Comparison of ENCODE assay signal across 15 mouse cellular contexts in genomic region chr12:109799395-109799794, GRCm38 (mm10).
"Had no signal": no experiment of that assay in that cellular context is flagged by ENCODE, and none has a peak within 500 bp of the region (broad histone marks: within the 10 kb centered on the region; RNA-seq: fewer than 3 reads in every experiment).

No protein-coding gene starts in this region.

- H3K27ac ChIP-seq: limb, embryonic 10.5 days; limb, embryonic 13.5 days; liver, embryonic 14.5 days; macrophage; midbrain, embryonic 12.5 days; midbrain, embryonic 15.5 days; neural tube, embryonic 13.5 days had no signal

- H3K4me3 ChIP-seq: limb, embryonic 10.5 days; limb, embryonic 13.5 days; midbrain, embryonic 12.5 days; midbrain, embryonic 15.5 days; neural tube, embryonic 13.5 days had no signal

- H3K4me1 ChIP-seq: limb, embryonic 10.5 days; limb, embryonic 13.5 days; midbrain, embryonic 12.5 days; midbrain, embryonic 15.5 days; neural tube, embryonic 13.5 days had no signal

- DNase-seq: kidney, adult 9 months; kidney, postnatal 4 days; liver; lung, embryonic 14.5 days; retina, postnatal 1 day; thymus, adult 18-20 months; thymus, postnatal 14 days; thymus, postnatal 4 days had no signal
